Mouse (Mus musculus): ENCODE measurements around the gene Rtn4.
"Not testable (repeated sequence)": the region's sequence is repeated elsewhere in the genome, so short reads cannot be mapped to it uniquely, and the experiment has no call there.

Gene Rtn4

DNA sequence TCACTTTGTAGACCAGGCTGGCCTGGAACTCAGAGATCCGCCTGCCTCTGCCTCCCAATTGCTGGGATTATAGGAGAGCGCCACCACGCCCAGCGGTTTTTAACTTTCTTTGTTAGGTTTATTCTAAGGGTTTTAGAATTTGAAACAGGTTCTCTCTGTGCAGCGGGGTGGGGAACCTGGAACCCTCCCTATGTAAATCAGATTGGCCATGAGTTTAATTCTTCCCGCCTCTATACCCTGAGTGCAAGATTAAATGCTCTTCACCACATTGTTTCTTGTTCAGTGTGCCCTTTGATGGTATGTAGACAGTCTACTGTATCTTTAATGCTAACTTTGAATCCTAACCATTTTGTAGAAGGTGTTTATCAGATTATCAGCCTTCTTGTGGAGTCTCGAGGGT lies 21.4 kb downstream of the Rtn4 start:
- DNase-seq (ENCODE audit: low spot score), result no peak

DNA sequence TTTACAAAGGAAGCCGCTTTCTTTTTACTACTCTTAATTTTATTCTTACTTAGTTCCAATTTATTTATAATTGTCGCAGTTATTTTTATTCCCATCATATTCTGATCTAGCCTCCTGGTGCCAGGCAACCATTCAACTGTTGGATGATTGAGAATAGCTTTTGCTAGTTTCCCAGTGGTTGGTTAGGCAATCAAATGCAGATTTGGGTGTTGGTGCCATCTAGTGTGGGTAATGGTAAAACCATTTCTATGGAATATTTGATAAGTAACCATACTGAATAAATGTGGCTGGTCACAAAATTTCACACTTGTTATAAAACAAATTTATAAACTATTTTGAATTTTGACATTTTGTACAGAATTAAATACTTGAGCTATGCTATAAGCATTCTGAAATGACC lies 22.0 kb downstream of the Rtn4 start:
- peak; percentile 21 for DNase-seq (ENCODE audit: low spot score)

DNA sequence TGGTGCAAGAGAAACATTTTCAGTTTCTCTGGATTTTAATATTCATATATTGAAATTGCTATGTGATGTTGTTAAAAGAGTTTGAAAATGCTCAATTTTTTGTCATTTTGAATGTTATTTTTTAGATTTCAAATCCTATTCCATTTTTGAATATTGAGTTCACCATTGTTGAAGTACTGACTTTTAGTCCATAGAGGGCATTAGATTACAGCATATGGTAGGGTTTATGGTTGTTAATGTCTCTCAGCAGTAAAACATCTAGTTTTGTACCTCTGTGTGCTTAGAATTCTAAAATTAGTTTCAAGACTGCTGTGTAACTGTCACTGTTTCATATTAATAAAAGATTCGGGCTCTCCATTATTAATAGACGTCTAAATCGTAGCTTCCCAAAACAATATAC lies 22.8 kb downstream of the Rtn4 start:
- DNase-seq (ENCODE audit: low spot score), result no peak

DNA sequence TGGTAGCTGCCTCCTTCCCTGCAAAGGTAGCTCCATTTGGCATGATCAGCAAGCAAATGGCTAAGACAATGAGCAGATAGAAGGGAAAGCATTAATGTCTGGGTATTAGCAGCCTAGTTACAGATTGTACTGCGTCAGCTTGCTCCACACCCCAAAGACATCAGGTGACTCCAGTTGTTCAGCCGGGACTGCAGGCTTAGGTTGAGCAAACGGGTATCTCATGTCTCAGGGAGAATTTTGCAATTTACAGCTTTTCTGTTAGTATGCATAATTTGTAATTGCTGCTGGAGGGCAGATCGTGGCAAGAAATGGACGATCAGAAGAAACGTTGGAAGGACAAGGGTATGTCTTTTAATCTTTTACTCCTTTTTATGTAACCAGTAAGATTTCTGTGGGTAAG lies 25.8 kb downstream of the Rtn4 start:
- no peak for DNase-seq (ENCODE audit: low spot score)

DNA sequence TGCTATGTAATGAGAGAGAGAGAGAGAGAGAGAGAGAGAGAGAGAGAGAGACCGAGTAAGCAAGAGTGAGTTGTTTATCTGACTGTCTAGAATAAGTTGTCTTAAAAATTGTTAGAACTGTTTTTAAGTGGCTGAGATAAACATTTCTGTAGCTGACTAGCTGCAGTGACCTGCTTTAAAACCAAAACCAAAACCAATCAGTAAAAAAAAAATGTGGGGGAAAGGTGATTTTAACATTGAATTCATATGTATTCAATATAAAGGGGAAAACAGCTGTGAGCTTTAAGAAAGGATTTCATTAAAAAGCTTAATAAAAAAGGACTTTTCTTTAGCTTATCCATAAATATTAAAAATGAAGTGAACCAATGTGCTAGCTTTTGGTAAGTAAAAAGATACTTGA lies 26.9 kb downstream of the Rtn4 start:
- DNase-seq (ENCODE audit: low spot score), result no peak

DNA sequence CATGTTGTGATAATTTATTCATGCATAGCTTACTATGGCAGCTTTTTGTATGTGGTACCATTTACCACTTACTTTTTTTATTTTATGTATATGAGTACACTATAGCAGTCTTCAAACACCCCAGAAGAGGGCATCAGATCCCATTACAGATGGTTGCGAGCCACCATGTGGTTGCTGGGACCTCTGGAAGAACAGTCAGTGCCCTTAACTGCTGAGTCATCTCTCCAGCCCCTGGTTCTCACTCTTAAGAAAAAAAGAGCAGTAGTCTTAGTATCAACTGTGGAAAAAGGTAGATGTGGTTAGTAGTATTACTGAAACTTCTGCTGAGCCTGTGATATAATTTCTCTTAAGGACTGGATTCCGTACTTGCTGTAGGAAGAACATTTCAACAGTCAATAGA lies 31.5 kb downstream of the Rtn4 start:
- DNase-seq (ENCODE audit: low spot score), result no peak

DNA sequence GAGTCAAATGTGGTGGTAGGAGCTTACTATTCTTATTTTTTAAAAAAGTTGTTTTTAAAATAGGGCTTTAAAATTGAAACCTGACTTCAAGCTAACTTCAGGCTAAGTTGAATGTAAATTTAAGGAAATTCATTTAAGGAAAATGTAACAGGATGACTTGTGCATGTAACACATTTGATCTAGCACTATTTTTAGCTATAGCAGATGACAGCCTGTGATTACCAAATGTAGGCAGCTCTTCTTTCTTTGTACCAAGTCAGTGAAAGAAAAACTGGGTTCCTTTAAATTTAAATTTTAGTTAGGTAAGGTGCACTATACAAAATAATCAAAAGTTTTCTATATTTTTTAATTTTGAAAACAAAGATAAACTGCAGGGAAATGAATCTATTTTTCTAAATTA lies 32.4 kb downstream of the Rtn4 start:
- DNase-seq (ENCODE audit: low spot score), result no peak

DNA sequence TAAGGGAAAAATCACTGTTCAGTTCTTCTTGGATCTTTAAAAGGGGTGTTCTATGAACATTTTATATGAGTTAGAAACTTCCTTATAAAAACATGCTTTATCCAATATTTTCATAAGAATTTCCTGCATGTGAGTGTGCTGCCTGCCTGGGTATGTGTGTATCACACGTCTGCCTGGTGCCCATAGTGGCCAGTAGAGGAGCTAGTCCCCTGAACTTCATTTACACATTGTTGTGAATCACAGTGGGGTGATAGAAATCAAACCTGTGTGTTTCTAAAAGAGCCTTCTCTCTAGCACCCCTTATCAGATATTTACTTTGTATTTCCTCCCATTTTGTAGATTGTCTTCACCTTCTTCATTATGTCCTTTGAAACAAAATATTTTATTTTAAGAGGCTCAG lies 32.9 kb downstream of the Rtn4 start:
- DNase-seq (ENCODE audit: low spot score), result no peak

DNA sequence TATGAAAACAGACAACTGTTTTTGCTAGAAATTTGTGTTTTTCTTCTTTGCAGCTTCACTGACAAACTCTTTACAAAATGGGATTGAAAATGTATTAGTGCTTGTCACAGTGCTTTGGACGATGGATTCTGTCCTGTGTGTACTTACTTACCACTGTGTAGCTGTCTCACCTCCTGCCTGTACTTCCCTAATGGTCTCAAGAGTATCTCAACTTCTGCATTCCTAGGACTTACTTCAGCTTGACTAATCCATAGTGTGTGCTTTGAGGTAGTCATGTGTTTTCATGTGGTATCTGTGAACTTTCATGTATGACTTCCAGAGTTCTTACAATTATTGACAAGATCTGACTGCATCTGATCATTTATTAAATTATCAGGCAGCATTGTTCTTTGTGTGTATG lies 35.2 kb downstream of the Rtn4 start:
- DNase-seq (ENCODE audit: low spot score), result no peak

DNA sequence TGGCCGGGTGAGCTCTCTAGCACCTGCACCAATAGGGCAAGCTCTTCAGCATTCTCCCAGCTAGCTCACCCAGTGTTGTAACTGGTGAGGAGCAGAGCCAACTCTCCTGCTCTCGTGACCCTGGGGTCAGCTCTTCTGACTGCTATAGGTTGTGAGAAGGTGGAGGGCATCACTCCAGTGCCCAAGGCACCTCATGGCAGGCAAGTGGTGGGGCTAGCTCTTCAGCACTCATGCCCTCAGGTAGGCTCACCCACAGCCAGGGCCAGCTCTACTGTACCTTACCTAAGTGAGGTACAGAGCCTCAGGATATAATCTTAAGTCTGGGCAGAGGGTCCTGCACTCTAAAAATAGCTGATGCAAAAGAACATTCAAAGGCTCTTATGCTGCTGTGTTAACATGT lies 47.0 kb downstream of the Rtn4 start:
- DNase-seq (ENCODE audit: low spot score), result no peak

DNA sequence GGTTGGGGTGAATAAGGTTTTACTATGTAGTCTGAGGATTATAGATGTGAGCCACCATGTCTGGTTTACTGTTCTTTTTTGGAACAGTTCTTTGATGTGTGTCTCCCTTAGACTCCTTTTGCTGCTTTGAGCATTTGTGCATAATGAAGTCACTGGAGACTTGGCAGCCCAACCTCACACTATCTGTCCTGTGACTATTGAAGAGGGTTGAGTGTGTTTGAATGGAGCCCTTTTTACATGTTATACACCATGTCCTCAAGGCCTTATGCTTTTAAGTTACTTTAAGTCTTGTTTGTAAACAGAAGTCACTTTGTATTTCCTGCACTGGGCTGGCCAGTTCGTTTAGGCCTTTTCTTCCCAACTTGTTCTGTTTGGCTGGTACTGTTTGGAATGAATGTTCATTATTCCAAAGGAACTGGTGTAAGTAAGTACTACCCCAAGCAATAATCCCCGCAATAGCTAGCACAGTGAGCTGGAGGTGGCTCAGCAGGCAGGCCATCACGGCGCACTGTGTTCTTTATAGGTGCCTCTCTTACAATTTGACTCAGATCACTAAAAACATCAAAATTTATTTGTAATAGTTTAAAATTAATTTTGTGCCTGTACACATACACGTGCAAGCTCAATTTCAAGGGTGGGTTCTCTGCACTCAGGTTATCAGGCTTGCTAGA lies 52.1 kb downstream of the Rtn4 start:
- DNase-seq (ENCODE audit: low spot score), result no peak

DNA sequence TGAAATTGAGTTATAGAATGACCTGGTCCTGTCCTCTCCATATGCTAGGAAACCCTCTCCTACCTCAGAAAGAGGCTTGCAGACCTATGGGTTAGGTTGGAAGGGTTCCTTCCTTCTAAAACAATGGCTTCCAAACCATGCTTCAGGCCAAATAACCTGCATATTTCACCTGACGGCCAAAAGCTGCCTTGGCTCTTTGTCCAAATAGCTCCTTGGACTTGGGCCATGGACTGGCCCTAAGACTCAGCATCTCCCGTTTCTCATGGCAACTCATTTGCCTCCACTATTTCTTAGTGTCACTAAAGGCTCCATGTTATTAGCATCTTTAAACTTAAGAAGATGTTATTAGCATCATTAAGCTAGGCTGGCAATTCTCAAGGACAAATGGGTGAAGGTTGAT lies 52.8 kb downstream of the Rtn4 start:
- no peak for DNase-seq (ENCODE audit: low spot score)

DNA sequence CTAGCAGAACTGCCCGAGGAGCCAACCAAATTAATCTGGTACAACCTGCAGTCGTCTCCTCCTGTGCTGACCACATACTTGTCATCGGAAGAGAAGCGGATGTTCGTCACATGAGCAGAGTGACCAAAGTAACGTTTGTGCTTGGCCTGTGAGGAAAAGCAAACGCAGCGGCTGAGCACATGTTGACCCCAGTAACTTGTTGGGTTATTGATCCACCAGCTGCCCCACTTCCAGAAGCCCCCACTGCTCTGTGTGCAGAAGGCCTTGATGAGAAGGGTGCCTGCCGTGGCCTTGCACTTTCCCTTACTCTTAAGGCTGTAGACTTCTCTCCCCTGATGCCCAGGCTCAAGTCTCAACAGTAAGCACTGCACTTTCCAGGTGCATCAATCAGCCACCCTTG lies 53.5 kb downstream of the Rtn4 start:
- DNase-seq (ENCODE audit: low spot score), result no peak

DNA sequence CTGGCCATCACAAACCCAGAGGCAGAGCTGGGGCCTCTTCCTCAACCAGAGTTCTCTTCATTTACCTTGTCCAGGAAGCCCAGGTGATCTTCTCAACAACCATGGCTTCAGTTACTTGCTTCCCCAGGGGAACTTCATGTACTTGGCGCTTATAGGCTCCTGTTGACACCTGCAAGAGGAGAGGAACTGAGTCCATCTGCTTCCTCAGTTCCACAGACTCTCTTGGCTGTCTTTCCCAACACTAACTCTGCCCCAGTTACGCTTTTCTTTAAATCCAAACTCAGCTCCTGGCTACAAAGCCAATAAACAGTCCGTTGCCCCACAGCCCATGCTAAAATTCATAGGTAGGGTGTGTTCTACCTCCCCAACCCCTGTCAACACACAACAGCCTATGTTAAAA lies 54.6 kb downstream of the Rtn4 start:
- no peak for DNase-seq (ENCODE audit: low spot score)

DNA sequence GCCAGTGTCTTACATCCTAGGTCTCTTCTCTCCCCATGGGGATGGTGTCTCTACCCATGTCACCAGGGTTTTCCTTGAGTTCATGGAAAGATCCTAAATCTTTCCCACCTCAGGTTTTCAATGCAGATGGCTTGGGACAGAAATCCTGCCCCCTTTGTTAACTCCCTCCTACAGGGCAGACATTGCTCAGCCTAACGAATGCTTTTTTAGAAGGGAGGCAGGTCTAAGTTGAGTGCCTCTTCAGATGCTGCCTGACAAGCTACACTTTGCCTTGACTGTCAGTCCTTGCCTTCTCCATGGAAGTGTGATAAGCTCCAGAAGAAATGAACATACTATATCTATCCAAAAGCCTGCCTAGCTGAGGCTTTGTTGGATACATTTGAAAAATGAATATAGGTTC lies 55.1 kb downstream of the Rtn4 start:
- no peak for DNase-seq (ENCODE audit: low spot score)

DNA sequence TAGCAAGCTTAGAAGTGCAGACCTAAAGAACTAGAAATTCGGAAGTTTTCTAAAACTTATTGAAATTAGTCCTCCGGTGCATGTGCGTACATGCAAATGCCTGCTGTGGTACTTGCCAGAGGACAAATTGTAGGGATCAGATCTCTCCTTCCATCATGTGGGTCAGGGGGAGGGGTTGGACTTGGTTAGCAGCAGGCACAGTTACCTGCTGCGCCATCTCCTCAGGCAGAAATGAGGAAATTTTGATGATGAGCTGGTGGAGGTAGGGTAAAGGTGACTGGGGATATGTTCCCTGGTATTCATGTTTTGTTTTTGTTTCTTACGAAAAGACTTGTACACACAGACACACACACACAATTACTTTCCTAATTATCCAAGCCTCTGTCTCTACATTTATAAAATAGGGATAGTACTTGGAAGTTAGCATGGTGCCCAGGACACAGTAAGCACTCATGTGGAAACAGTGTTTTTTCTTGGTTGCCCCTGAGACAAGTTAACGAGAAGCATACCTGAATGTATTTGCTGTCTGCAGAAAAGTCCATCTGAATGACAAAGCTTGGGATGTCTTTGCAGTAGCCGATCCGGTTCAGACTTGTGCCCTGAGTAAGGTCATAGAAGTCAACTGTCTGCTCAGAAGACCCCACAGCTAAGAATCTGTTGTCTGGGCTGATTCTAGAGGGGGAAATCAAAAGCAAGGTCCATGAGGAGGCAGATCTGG lies 56.2 kb downstream of the Rtn4 start:
- DNase-seq (ENCODE audit: low spot score), result no peak

DNA sequence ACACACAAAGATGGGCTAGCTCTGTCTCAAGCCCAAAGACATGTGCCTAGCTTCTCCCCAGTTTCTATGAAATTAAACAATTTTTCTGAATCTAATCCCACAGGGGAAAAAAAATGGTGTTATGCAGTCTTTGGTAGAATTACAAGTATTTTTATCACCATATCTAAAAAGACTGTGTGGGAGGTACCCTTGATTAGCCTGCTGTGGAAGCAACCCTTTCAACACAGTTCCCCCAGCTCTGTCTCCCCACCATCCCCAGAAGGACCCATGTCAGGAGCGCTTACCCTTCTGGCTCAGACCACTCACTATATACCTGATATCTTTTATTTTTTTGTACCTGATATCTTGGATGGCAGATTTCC lies 56.7 kb downstream of the Rtn4 start:
- no peak for DNase-seq (ENCODE audit: low spot score)

DNA sequence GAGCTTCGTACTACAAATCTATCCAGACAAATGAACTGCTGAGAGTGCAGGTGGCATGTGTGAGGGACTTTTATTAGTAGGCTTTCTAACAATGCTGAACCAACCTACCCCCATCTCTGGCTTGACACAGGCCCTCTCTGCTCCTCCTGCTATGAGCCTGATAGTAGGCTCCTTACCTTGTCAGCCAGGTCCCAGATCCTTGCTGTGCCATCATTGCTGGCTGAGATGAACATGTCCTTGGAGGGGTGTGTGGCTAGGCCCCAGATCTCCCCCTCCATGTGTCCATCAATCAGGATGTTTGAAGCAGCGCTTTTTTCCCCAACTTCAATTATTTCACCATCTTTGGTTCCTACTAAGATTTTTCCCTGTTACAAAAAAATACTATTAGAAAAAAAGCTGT lies 58.3 kb downstream of the Rtn4 start:
- no peak for DNase-seq (ENCODE audit: low spot score)

DNA sequence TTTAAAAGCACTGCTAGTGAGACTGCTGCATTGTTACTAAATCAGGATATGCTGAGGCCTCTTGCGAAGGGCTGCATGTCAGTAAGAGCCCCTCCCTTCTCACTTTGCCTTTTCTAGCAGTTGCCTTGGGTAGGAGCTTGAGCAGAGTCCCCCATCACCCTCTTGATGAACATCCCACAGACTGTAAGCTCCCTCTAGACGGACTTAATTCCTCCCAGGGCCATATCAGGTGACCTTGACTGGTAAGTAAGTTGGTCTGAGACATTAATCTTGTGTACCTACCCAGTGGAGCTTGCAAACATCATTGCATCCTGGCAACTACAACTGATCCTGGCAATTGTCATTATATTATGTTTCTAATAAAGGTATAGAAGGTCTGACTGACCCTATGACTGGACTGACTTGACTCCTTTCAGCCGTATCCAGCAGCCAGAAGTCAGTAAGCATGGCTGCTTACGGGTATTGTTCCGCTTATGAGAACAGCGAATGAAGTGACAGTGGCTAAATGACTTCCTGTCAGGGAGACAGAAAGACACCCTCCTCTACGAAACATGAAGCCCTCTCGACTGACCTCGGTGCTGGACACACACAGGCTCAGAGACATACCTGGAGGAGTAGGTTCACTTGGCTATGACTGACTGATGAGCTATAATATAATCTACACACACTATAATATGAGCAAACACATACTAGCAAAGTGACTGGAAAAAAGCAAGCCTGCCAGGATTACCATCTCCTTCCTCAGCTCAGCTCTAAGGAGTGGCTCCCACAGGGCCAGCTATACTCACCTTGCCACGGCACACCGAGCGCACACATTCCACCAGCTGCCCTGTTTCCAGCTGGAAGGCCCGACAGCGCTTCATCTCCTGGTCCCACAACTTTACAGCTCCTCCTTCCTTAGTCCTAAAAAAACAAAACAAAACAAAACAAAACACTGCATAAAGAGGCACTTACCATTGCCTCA lies 59.2 kb downstream of the Rtn4 start:
- no peak for DNase-seq (ENCODE audit: low spot score)

DNA sequence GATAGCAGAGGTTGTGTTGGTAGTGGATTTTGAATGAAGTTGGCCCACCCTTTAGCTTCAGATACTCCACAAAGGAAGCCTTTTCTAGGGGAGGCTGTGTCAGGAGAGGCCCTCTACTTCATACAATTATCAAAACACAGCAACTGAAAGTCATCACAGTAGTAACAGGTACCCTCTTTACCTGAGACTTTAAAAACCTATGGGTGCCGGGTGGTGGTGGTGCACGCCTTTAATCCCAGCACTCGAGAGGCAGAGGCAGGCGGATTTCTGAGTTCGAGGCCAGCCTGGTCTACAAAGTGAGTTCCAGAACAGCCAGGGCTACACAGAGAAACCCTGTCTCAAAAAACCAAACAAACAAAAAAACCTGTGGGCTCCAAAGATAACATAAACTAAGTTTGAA lies 63.3 kb downstream of the Rtn4 start:
- DNase-seq (ENCODE audit: low spot score), result not testable (repeated sequence)

DNA sequence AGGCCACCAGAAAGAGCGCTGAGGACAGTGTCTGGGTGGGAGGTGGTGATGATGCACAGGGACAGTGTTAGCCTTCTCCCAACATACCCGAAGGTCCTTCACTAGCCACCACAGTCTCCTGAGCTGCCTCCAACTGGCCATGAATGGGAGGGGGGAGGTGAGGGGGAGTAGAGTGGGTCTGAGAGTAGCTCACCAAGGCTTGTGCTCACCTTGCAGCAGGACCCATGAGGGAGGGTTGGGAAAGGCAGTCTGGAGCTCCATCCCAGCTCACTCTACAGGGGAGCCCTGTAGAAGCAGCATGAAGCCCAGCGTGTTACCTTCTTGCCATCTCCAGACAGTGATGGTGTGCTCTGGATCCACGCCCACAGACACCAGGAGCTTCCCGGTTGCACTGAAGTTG lies 65.9 kb downstream of the Rtn4 start:
- DNase-seq (ENCODE audit: low spot score), result no peak

DNA sequence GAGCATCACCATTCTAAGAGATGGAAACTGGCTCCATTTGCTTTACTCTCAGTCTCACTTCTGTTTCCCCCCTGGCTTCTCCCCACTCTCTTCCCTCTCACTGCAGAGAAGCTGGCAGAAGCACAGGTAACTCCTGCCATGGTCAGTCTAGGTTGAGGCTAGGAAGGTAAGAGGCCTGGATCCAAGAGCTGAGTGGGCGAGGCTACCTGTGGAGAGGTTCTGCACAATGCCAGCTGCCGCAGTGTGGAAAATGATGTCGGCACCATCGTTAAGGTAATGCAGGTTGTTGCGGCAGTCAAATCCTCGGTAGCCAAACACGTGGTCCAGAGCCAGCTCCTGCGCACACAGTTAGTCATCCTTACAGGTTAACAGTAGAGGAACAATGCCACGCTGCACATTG lies 68.6 kb downstream of the Rtn4 start:
- DNase-seq (ENCODE audit: low spot score), result no peak

DNA sequence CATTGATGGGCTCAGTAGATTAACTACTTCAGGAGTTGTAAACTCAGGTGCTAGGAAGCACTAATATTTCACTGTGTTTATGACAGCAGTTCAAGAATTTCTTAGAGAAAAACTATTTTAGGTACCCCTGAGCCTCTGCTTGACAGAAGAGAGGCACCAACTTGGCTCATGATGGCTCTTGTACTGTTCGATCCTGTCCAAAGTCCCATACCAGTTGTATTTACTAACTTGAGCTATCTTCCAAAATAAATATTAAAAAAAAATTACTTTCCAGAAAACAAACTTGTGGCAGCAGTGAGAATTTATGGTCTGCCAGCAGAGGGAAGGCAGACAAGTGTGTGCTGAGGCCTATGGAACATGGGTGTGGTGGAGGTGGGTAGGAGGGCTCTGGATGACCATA lies 70.0 kb downstream of the Rtn4 start:
- DNase-seq (ENCODE audit: low spot score), result no peak
